Mouse (Mus musculus) liver, embryonic 16.5 days (tissue): ENCODE data around the gene Olfr668. TPM values are rescaled to one million over a fixed set of nuclear protein-coding genes. Genes with fewer than 3 reads are reported as not detected.
"Not testable (repeated sequence)": the region's sequence is repeated elsewhere in the genome, so short reads cannot be mapped to it uniquely, and the experiment has no call there.

ENCODE experiments used
- ATAC-seq: fragments of 200-750 bp; cut with Nextera tagmentation; 2 replicates; pipeline ENCODE4 v1.8.0; 2017; ENCODE audit warnings: low read depth, mild to moderate bottlenecking, moderate number of reproducible peaks, moderate library complexity
- H3K27ac ChIP-seq: fragments of 300-500 bp; sonication (generic); 2 replicates; pipeline ENCODE4 v1.5.1; 2014; ENCODE audit warnings: mild to moderate bottlenecking, low read length
- H3K27me3 ChIP-seq: fragments of 300-500 bp; sonication (generic); 2 replicates; pipeline ENCODE4 v1.6.1; 2014; ENCODE audit warnings: low read depth, low read length, mixed read lengths; ENCODE audit not compliant: control insufficient read depth, insufficient read depth
- H3K36me3 ChIP-seq: fragments of 300-500 bp; sonication (generic); 2 replicates; pipeline ENCODE4 v1.6.1; 2014; ENCODE audit warnings: mild to moderate bottlenecking; ENCODE audit not compliant: control insufficient read depth, insufficient read depth
- H3K4me1 ChIP-seq: fragments of 300-500 bp; sonication (generic); 2 replicates; pipeline ENCODE4 v1.6.1; 2014; ENCODE audit warnings: low read depth, low read length, mixed read lengths; ENCODE audit not compliant: control insufficient read depth
- H3K4me2 ChIP-seq: fragments of 300-500 bp; sonication (generic); 2 replicates; pipeline ENCODE4 v1.6.1; 2014; ENCODE audit warnings: low read depth, low read length, mixed read lengths
- H3K4me3 ChIP-seq: fragments of 300-500 bp; sonication (generic); 2 replicates; pipeline ENCODE4 v1.5.1; 2014; ENCODE audit warnings: low read depth, mild to moderate bottlenecking, low read length
- H3K9ac ChIP-seq: fragments of 300-500 bp; sonication (generic); 2 replicates; pipeline ENCODE4 v1.6.1; 2014; ENCODE audit warnings: low read depth, low read length
- H3K9me3 ChIP-seq: fragments of 300-500 bp; sonication (generic); replicated peaks from 2 replicates; pipeline ENCODE4 v1.6.1; 2016; ENCODE audit warnings: low read length; ENCODE audit not compliant: control insufficient read depth
- WGBS: fragments of 180-500 bp; shearing (Covaris S2); extraction: QIAGEN DNeasy Blood & Tissue Kit; methylation state at CpG from one replicate; pipeline ENCODE4 v1.1.7; 2014; ENCODE audit not compliant: insufficient replicate concordance; 5-methylcytosine and 5-hydroxymethylcytosine counted together
- polyA plus RNA-seq: library from polyadenylated mRNA; unstranded; fragments of >200 nt; fragmentation: Nextera tagmentation; extraction: Ambion mirVana; gene quantifications from 2 replicates; pipeline ENCODE4 v1.2.1, GENCODE M21; 2015

Olfr668 gene
- polyA plus RNA-seq, result not detected in 2 replicates

DNA sequence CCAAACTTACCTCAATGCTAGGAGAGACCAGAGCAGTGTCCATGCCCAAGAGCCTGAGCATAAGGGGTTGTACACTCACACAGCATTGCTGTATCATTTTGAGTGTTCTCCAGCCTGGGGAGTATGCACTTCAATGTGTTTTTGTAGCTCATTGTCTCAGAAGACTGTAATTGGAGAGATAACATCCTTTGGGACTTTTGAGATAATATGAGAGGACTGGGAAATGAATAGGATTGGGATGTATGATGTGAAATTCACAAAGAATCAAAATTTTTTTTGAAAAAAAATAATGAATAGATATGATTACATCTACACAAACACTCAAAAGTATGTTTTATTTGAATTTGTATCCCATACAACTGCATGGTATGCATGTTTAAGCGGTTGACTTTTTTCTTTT, at the start of gene Olfr668:
TSS of gene Olfr668 (minus strand) at position 101 of the 400 bp plus-strand sequence.
- no peaks in the 10 kb centered on the region for H3K4me1 ChIP-seq
- H3K27ac ChIP-seq, result no peak within 1 kb of the TSS
- 52% methylated on average over 1 of the region's 1 CpGs for WGBS
- ATAC-seq, result no peak
- H3K4me2 ChIP-seq, result no peak within 1 kb of the TSS
- H3K9ac ChIP-seq, result no peak within 1 kb of the TSS
- H3K27me3 ChIP-seq, result no peaks in the 10 kb centered on the region
- H3K9me3 ChIP-seq, result no peaks in the 10 kb centered on the region
- H3K4me3 ChIP-seq, result no peak within 1 kb of the TSS
- no peaks in the 10 kb centered on the region for H3K36me3 ChIP-seq

DNA sequence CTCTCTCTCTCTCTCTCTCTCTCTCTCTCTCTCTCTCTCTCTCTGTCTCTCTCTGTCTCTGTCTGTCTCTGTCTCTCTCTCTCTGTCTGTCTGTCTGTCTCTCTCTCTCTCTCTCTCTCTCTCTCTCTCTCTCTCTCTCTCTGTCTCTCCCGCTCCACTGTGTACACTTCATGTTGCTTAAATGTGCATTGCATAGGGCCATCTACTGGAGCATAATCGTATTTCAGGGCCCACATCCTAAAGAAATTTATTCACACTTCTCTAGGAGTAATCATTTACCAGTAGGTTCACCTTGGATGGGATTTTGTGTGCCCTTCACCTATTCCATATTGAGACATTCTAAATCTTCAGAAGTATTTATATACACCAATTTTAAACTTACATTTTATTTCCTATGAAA, 44.6 kb upstream of the Olfr668 start:
- not testable (repeated sequence) for H3K9me3 ChIP-seq, H3K9ac ChIP-seq
- WGBS, result 39% methylated on average over 2 of the region's 2 CpGs

DNA sequence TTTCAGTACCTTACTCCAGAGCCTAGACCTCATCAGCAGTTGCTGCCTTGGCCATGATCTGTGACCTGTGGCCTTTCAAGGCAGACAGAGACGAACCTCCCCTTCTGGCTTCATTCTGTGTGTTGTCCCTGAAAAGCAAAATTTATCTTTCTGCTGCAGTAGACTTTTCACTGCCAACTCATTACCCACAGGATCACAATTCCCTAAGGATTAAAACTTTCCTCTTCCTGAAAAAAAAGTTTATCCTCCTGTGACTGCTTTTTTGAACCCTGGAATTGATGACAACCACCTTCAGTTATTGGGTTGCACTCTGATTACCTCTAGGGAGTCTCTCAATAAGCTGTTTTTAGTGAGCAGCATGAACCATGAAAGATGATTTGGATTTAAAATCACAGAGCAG, 34.7 kb upstream of the Olfr668 start, which contains the start of gene Olfr670:
TSS of gene Olfr670 (minus strand) at position 101 of the 400 bp plus-strand sequence.
- 48% methylated on average over 1 of the region's 1 CpGs for WGBS
- no peaks in the 10 kb centered on the region for H3K9me3 ChIP-seq
- no peaks in the 10 kb centered on the region for H3K27me3 ChIP-seq
- no peaks in the 10 kb centered on the region for H3K4me1 ChIP-seq
- no peak within 1 kb of the TSS for H3K27ac ChIP-seq
- no peak within 1 kb of the TSS for H3K4me2 ChIP-seq
- H3K36me3 ChIP-seq, result no peaks in the 10 kb centered on the region
- no peak for ATAC-seq
- H3K9ac ChIP-seq, result no peak within 1 kb of the TSS
- no peak within 1 kb of the TSS for H3K4me3 ChIP-seq

More for the DNA sequence above, 44.6 kb upstream of the Olfr668 start:
- H3K27me3 ChIP-seq, H3K27ac ChIP-seq, H3K4me3 ChIP-seq, ATAC-seq, H3K4me1 ChIP-seq, H3K4me2 ChIP-seq, H3K36me3 ChIP-seq: not testable (repeated sequence)

DNA sequence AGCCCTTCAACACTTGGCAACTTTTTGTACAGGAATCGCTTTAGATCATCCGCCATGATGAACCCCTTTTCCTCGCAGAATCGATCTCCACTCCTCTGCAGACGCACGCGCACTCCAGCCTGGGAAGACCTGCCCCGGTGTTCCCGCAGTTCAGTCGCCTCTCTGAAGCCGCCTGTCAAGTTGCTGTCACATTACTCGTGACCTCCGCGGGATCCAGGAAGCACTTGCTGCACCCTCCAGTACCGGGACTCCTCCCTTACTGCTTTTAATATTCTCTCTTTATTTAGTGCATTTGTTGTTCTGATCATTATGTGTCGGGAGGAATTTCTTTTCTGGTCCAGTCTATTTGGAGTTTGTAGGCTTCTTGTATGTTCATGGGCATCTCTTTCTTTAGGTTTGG, 22.4 kb upstream of the Olfr668 start:
- ATAC-seq, result peak; percentile 47; the same call in 1 of the 2 replicates
- not testable (repeated sequence) for H3K36me3 ChIP-seq, H3K27ac ChIP-seq, H3K4me2 ChIP-seq, H3K9me3 ChIP-seq, H3K4me3 ChIP-seq, H3K4me1 ChIP-seq, H3K9ac ChIP-seq, H3K27me3 ChIP-seq
- 79% methylated on average over 16 of the region's 16 CpGs for WGBS

DNA sequence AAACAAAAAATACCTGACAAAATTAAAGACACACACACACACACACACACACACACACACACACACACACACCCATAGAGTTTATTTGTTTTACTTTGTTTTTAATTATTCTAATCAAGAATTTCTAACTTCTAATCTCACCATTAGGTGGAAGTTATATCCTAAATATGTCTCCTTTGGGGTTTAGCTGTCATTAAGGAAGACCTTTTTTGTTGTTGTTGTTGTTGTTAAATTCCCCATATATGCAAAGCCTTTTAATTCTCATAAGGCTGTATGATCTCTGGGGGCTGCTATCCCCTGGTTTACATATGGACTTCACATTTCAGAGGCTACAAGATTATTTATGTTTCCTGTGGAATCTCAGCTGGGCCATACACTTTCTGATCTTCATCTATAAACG, 6.1 kb upstream of the Olfr668 start, which contains the start of gene Olfr669:
TSS of gene Olfr669 (plus strand) at position 301 of the 400 bp plus-strand sequence.
- Histone ChIP-seq H3K27me3 (no peaks in the 10 kb centered on the region), H3K27ac (no peak within 1 kb of the TSS), H3K36me3 (no peaks in the 10 kb centered on the region), H3K4me2 (no peak within 1 kb of the TSS), H3K9ac (no peak within 1 kb of the TSS), H3K9me3 (no peaks in the 10 kb centered on the region), H3K4me3 (no peak within 1 kb of the TSS), H3K4me1 (no peaks in the 10 kb centered on the region)
- ATAC-seq, result no peak
- WGBS, result 54% methylated on average over 1 of the region's 1 CpGs

DNA sequence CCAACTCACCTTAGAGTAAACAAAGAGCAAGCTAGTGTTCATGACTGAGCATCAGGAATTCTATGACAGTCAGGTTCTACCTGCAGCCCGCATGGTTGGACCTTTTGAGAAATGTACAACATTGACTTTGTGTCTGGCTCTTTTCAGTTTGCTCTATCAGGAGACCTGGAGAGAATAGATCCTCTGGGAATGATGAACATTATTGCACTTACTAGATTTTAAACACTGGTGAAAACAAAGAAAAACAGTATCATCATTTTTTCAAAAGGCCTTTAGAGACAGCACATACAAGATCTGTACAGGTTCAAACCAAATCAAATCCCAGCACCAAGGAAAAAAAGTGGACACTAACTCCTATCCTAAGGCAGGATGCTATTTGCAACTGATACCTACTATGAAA, 6.5 kb downstream of the Olfr668 start, which contains the start of gene Olfr667:
TSS of gene Olfr667 (minus strand) at position 101 of the 400 bp plus-strand sequence.
- Histone ChIP-seq H3K4me2 (no peak within 1 kb of the TSS), H3K27me3 (no peaks in the 10 kb centered on the region), H3K4me3 (no peak within 1 kb of the TSS), H3K36me3 (no peaks in the 10 kb centered on the region), H3K4me1 (no peaks in the 10 kb centered on the region), H3K9ac (no peak within 1 kb of the TSS), H3K27ac (no peak within 1 kb of the TSS), H3K9me3 (no peaks in the 10 kb centered on the region)
- no peak for ATAC-seq
- 67% methylated on average over 1 of the region's 1 CpGs for WGBS

DNA sequence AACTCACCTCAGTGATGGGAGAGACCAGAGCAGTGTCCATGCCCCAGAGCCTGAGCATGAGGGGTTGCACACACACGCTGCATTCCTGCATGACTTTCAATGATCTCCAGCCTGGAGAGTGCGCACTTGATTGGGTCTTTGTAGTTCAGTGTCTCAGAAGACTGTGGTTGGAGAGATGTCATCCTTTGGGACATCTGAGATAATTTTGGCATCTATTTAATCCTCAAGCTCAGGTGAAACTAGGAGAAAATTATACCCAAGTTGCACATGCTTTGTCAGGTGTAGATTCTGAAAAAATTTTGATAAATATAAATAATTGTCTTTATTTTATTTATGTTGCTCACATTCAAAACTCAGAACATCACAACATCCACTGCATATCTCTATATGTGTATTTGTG, 32.0 kb downstream of the Olfr668 start, which contains the start of gene Olfr666:
TSS of gene Olfr666 (minus strand) at position 101 of the 400 bp plus-strand sequence.
- Histone ChIP-seq H3K4me3 (no peak within 1 kb of the TSS), H3K9me3 (no peaks in the 10 kb centered on the region), H3K27me3 (no peaks in the 10 kb centered on the region), H3K4me1 (no peaks in the 10 kb centered on the region), H3K36me3 (no peaks in the 10 kb centered on the region), H3K9ac (no peak within 1 kb of the TSS), H3K4me2 (no peak within 1 kb of the TSS), H3K27ac (no peak within 1 kb of the TSS)
- no peak for ATAC-seq
- 63% methylated on average over 2 of the region's 2 CpGs for WGBS

DNA sequence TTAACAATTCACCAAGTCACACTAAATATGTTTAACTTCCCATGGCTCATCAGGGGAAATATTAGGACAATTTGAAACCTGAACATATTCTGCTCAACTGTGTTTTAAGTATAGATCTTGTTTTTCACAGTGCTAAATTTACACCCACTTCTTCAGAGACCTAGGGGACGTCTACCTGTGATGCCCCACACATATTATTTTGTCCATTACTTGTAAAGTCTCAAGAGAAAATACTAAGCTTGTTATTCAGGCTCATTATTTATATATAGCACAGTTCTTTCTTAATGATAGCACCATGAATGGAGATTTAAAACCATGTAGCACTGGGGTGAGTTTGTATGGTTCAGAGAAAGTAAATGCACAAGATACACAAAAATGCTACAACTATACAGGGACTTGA, 50.1 kb downstream of the Olfr668 start, which contains the start of gene Olfr665:
TSS of gene Olfr665 (plus strand) at position 301 of the 400 bp plus-strand sequence.
- no peaks in the 10 kb centered on the region for H3K36me3 ChIP-seq
- no peak within 1 kb of the TSS for H3K9ac ChIP-seq
- H3K4me3 ChIP-seq, result no peak within 1 kb of the TSS
- H3K4me2 ChIP-seq, result no peak within 1 kb of the TSS
- H3K9me3 ChIP-seq, result no peaks in the 10 kb centered on the region
- 11% methylated on average over 1 of the region's 1 CpGs for WGBS
- no peak for ATAC-seq
- H3K27me3 ChIP-seq, result no peaks in the 10 kb centered on the region
- no peaks in the 10 kb centered on the region for H3K4me1 ChIP-seq
- no peak within 1 kb of the TSS for H3K27ac ChIP-seq
